Mouse (Mus musculus): ENCODE results near the gene Lpgat1. TPM values are rescaled to one million over a fixed set of nuclear protein-coding genes. Genes with fewer than 3 reads are reported as not detected.

Gene Lpgat1
- polyA plus RNA-seq, 1 experiment from 2014 or later, result 37.2 TPM

Other genes starting within 250 kb of the Lpgat1 start
- 33.8 and 38.7 TPM in 2 replicates for gene Dtl, start 142.3 kb upstream of the Lpgat1 start, polyA plus RNA-seq (2015; fragmentation: Nextera tagmentation; extraction: Ambion mirVana)
- 43.5 and 44.7 TPM in 2 replicates for gene Ints7, start 142.2 kb upstream of the Lpgat1 start, polyA plus RNA-seq (2015; fragmentation: Nextera tagmentation; extraction: Ambion mirVana)
- gene Nek2, start 103.6 kb downstream of the Lpgat1 start, polyA plus RNA-seq (2015; fragmentation: Nextera tagmentation; extraction: Ambion mirVana), result 45.6 and 47.6 TPM in 2 replicates
- 4.5 and 5.5 TPM in 2 replicates for gene Slc30a1, start 188.9 kb downstream of the Lpgat1 start, polyA plus RNA-seq (2015; fragmentation: Nextera tagmentation; extraction: Ambion mirVana)

Measured in intestine, embryonic 15.5 days (tissue).